Mouse (Mus musculus) C2C12 (cell line): ENCODE measurements around the gene Pmepa1. TPM values are rescaled to one million over a fixed set of nuclear protein-coding genes. Genes with fewer than 3 reads are reported as not detected.

ENCODE experiments used
- H3K27me3 ChIP-seq: one replicate; pipeline ENCODE4 v1.6.1; 2011; ENCODE audit not compliant: control insufficient read depth, insufficient read depth, insufficient read length
- H3K36me3 ChIP-seq: one replicate; pipeline ENCODE4 v1.6.1; 2011; ENCODE audit not compliant: control insufficient read depth, insufficient read depth
- H3K4me3 ChIP-seq: one replicate; pipeline ENCODE4 v1.5.1; 2011; ENCODE audit warnings: mild to moderate bottlenecking, control low read depth; ENCODE audit not compliant: poor library complexity, insufficient read depth, severe bottlenecking
- H3K79me2 ChIP-seq: one replicate; pipeline ENCODE4 v1.6.1; 2011; ENCODE audit not compliant: control insufficient read depth, insufficient read depth
- H3K79me3 ChIP-seq: one replicate; pipeline ENCODE4 v1.6.1; 2011; ENCODE audit warnings: low read depth, control low read depth
- H3ac ChIP-seq: one replicate; pipeline ENCODE3; 2011; ENCODE audit warnings: low read depth; ENCODE audit not compliant: control insufficient read depth, insufficient read length
- CEBPB ChIP-seq: IDR thresholded peaks from one replicate; pipeline ENCODE4 v1.6.1; 2011; ENCODE audit warnings: low read depth, mild to moderate bottlenecking, control low read depth, moderate library complexity
- CTCF ChIP-seq: IDR thresholded peaks from one replicate; pipeline ENCODE4 v1.5.1; 2011; ENCODE audit not compliant: control insufficient read depth, insufficient read depth, insufficient read length
- FOSL1 ChIP-seq: IDR thresholded peaks from one replicate; pipeline ENCODE4 v1.8.0; 2011; ENCODE audit warnings: mild to moderate bottlenecking, low read length; ENCODE audit not compliant: poor library complexity, insufficient read depth, severe bottlenecking
- MAX ChIP-seq: IDR thresholded peaks from one replicate; pipeline ENCODE4 v1.6.1; 2011; ENCODE audit warnings: mild to moderate bottlenecking, control low read depth
- MYOD1 ChIP-seq: IDR thresholded peaks from one replicate; pipeline ENCODE4 v1.6.1; 2011; ENCODE audit warnings: low read depth; ENCODE audit not compliant: control insufficient read depth, insufficient read length
- MYOG ChIP-seq: IDR thresholded peaks from one replicate; pipeline ENCODE4 v1.6.1; 2011; ENCODE audit not compliant: control insufficient read depth, insufficient read length; ENCODE audit errors: extremely low read depth
- USF1 ChIP-seq: IDR thresholded peaks from one replicate; pipeline ENCODE4 v1.6.1; 2011; ENCODE audit warnings: low read depth, mild to moderate bottlenecking, control low read depth, moderate library complexity
- polyA plus RNA-seq: library from polyadenylated mRNA; unstranded; fragments of >200 nt; fragmentation: generic; extraction: Trizol; gene quantifications from one replicate; pipeline ENCODE4 v1.2.1, GENCODE M21; 2012; ENCODE audit warnings: missing spikeins

Pmepa1 gene
- polyA plus RNA-seq, 1 experiment: 180 TPM

DNA sequence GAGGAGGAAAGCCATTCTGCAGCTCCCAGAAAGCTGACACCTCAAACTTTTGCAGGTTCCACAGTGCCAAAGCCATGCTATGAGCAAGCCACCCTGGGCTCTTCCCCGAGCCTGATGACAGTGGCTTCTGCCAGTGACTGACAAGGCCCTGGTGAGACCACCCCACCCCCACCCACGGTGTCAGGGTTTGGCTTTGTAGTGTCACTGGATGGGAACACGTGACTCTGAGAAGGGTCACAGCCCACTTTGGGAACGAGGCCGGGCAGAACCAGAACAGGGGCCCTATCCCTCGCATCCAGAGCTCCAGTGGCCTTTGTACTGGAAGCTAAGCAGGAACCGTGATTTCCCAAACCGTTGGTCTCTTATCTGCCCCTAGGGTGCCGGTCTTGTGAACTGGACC is 6.1 kb downstream of the Pmepa1 start:
- TF ChIP-seq USF1 (peak; percentile 40), CTCF (no peak)
- Histone ChIP-seq H3K27me3 (no peaks in the 10 kb centered on the region), H3K4me3 (no peak overlapping the region)

DNA sequence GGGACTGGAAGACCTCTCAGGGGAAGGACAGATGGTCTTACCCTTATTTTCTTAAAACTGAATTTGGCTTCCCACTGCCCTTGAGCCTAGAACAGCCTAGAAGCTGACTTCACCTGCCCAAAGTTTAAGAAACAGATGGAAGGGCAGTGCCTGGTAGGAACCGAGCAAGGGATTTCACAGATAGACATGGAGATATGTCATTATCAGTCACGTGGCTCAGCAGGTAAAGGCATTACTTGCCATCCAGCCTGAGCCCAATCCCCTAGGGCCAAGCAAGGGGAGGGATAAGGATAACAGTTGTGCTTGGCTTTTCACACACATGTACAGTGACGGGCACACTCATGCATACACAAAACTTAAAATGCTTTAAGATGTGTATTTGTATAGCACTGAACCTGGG is 8.8 kb downstream of the Pmepa1 start:
- Histone ChIP-seq H3K79me3 (peaks cover 81% of the 10 kb centered on the region), H3K36me3 (peaks cover 45% of the 10 kb centered on the region), H3K27me3 (no peaks in the 10 kb centered on the region), H3ac (peak overlapping the region; percentile 55), H3K79me2 (peaks cover 96% of the 10 kb centered on the region), H3K4me3 (peak overlapping the region; percentile 14)
- TF ChIP-seq USF1: peak; percentile 74
- no peak for TF ChIP-seq FOSL1

More for the DNA sequence above, 6.1 kb downstream of the Pmepa1 start:
- Histone ChIP-seq H3K79me2 (peaks cover 99% of the 10 kb centered on the region), H3K36me3 (peaks cover 45% of the 10 kb centered on the region), H3ac (no peak overlapping the region), H3K79me3 (peaks cover 94% of the 10 kb centered on the region)

DNA sequence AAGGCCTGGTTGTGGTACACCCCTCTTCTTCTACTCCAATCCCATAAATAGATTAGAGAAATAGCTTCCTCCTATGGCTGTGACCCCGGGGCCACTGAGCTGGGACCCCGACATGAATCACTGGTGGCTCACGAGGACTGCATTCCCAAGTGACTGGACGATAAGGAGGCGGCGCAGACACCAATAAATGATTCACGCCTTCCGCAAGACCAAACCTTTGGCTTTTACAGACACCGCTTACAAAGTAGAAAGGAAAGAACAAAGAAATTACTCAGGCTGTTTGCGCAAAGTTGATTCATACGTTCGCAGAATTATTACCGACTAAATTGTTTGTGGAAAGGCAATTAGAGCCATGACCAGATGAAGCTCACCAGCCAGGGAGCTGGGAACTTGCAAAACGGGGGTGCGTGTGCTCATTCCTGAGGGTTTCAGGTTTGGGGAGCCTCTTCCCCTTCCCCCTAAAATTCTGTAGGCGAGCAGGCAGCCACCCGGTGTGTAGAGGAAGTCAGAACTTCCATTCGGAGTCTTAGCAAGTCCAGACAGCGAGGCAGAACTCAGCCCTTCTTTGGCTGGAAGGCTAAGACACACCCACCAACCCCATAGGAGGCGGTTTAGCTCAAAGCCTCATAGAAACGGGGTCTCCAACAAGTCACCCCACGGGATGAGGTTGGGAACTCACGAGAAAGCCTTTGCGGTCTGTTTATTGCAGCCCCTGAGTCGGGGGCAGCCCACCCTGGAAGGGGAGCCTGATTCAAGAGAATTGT is 9.8 kb downstream of the Pmepa1 start:
- Histone ChIP-seq H3ac (peak overlapping the region; percentile 55), H3K4me3 (peak overlapping the region; percentile 14), H3K79me3 (peaks cover 80% of the 10 kb centered on the region), H3K36me3 (peaks cover 35% of the 10 kb centered on the region), H3K27me3 (no peaks in the 10 kb centered on the region), H3K79me2 (peaks cover 96% of the 10 kb centered on the region)
- TF ChIP-seq MYOG (no peak), FOSL1 (peak; percentile 93), MYOD1 (peak; percentile 43), MAX (no peak), CEBPB (peak; percentile 83)

DNA sequence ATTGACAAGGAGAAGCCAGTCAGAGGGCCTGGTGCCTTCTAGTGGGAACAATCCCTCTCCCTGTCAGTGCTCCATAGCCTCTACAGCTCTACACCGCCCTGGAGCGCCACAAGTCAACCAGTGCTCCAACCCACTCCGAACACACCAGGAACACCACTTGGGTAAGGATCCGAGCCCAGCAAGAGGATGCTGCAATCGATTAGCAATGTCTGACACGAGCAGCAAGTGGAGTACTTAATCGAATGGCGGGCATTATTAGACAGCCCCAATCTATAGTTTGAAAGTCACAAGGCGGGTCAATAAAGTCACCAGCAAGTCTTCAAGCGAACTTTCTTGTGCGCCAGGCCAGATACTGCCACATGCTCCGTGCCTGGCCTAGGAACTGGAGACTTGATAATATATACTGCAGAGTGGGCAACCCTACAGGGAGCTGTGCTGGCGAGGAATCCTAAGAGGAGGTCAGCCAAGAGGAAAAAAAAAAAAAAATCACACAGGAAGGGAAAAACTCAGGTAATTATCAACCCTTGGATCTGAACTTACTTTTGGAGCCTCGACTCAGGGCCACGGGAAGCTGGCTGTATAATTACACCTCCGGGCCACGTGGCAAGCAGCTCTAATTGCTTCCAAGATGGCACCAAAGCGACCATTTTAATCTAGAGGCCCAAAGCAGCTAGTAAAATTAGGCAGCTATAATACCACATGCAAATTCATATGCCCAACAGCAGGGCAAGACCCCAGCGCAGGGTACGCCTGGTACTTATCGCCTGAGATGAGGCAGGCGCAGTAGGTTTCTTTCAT is 10.7 kb downstream of the Pmepa1 start:
- Histone ChIP-seq H3K4me3 (no peak overlapping the region), H3K36me3 (peaks cover 30% of the 10 kb centered on the region), H3ac (peak overlapping the region; percentile 52), H3K79me2 (peaks cover 96% of the 10 kb centered on the region), H3K27me3 (no peaks in the 10 kb centered on the region), H3K79me3 (peaks cover 76% of the 10 kb centered on the region)
- peak; percentile 16 for TF ChIP-seq USF1
- TF ChIP-seq FOSL1: no peak
- TF ChIP-seq MAX: peak; percentile 76

DNA sequence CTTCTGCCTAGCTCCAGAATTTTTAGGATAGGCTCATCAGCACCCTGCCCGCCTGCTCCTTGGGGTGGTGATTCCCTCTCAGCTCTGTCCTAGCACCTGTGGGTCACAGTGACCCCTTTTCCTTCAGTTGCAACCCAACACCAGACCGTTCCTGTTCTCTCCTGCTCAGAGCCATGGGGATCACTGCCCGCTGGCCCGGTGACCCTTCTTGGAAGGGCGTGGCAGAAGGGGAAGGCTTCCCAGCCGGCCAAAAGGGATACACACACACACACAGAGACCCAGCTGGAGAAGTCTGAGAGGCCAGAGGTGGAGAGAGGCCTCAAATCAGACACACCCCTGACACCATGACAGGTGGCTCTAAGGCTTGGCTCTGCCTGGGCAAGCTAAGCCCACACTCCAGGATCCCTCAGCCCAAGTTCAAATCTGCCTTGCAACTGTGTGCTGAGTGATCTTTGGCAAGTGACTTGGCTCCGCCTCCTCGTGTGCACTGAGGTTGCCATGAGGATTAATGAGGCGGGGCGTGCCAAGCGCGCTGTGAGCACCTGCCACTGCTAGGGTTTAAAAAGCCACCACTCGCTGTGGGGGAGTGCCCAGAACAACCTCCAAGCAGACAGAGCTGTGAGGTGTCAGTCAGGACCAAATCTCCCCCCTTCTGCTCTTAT is 11.7 kb downstream of the Pmepa1 start:
- Histone ChIP-seq H3ac (peak overlapping the region; percentile 28), H3K79me3 (peaks cover 76% of the 10 kb centered on the region), H3K79me2 (peaks cover 96% of the 10 kb centered on the region), H3K4me3 (no peak overlapping the region), H3K36me3 (peaks cover 26% of the 10 kb centered on the region), H3K27me3 (no peaks in the 10 kb centered on the region)
- TF ChIP-seq MAX (peak; percentile 77), CTCF (no peak), MYOD1 (peak; percentile 84)

DNA sequence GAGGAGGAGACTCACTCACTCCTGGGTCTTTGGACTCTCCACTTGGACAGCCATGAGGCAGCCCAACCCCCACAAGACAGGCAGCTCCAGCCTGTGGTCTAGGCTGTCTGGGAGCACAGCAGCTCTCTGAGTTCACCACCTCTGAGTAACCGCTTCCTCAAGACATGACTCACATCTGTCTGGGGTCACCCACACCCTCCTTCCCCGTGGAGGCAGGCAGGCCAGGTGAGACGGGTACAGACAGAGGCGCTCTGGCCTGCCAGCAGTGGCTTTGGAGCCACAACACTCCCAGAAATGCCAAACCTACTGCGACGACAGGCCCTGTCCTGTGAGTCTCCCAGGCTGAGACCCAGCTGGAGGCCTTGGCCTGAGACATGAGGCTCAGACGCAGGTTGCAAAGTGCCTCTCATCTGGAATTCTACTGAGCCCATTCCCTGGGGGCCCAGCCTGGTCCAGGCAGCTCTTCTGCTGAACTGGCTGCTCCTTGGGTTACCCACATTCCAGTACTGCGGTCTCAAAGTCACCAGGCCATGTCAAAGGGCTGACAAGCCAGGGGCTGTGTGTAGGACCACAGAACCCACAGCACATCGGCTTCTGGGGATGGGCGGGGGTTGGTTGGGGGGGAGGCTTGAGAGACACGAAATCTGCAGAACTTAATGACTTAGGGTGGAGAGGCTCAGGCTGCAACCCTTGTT is 12.6 kb downstream of the Pmepa1 start:
- Histone ChIP-seq H3K79me2 (peaks cover 96% of the 10 kb centered on the region), H3K27me3 (no peaks in the 10 kb centered on the region), H3ac (no peak overlapping the region), H3K4me3 (no peak overlapping the region), H3K36me3 (peaks cover 22% of the 10 kb centered on the region), H3K79me3 (peaks cover 76% of the 10 kb centered on the region)
- TF ChIP-seq MYOD1 (peak; percentile 88), MAX (peak; percentile 95), CTCF (no peak), MYOG (no peak), CEBPB (no peak), FOSL1 (peak; percentile 95), USF1 (no peak)
